Mouse (Mus musculus) thymus, adult 2 months (tissue): ENCODE results near the gene 1700017B05Rik. TPM values are rescaled to one million over a fixed set of nuclear protein-coding genes. Genes with fewer than 3 reads are reported as not detected.
A peak's percentile ranks its signal among the peaks of the same experiment; 100 is the strongest.

ENCODE experiments used
- DNase-seq: peaks from one replicate; pipeline ENCODE4 v3.0.0; 2021
- H3K27ac ChIP-seq: fragments of 200-500 bp; 2 replicates; pipeline ENCODE4 v1.5.1; 2012; ENCODE audit warnings: low read length, control low read depth; ENCODE audit not compliant: control insufficient read depth, insufficient read depth
- H3K27me3 ChIP-seq: fragments of 200-500 bp; 2 replicates; pipeline ENCODE4 v1.6.1; 2012; ENCODE audit warnings: mild to moderate bottlenecking, low read length, moderate library complexity, mixed read lengths; ENCODE audit not compliant: control insufficient read depth, insufficient read depth
- H3K36me3 ChIP-seq: fragments of 200-500 bp; 2 replicates; pipeline ENCODE4 v1.6.1; 2012; ENCODE audit warnings: mild to moderate bottlenecking, low read length, moderate library complexity; ENCODE audit not compliant: control insufficient read depth, insufficient read depth
- H3K4me1 ChIP-seq: fragments of 200-500 bp; replicated peaks from 2 replicates; pipeline ENCODE4 v1.6.1; 2012; ENCODE audit warnings: low read length; ENCODE audit not compliant: control insufficient read depth, insufficient read depth
- H3K4me3 ChIP-seq: fragments of 200-500 bp; 2 replicates; pipeline ENCODE4 v1.5.1; 2012; ENCODE audit warnings: mild to moderate bottlenecking, low read length, control low read depth, moderate library complexity; ENCODE audit not compliant: control insufficient read depth, insufficient read depth
- CTCF ChIP-seq: fragments of 200-500 bp; IDR thresholded peaks from 2 replicates; pipeline ENCODE4 v1.5.1; 2012; ENCODE audit warnings: mild to moderate bottlenecking, control low read depth, low read length, moderate library complexity, borderline replicate concordance; ENCODE audit not compliant: control insufficient read depth, poor library complexity, insufficient read depth; ENCODE audit errors: extremely low read depth
- POLR2A ChIP-seq: fragments of 200-500 bp; IDR thresholded peaks from 2 replicates; pipeline ENCODE4 v1.6.1; 2012; ENCODE audit warnings: mild to moderate bottlenecking, low read length, control low read depth, moderate library complexity; ENCODE audit not compliant: control insufficient read depth, poor library complexity, insufficient read depth; ENCODE audit errors: extremely low read depth
- WGBS: fragments of 180-500 bp; shearing (Covaris S2); methylation state at CpG from one replicate; pipeline ENCODE4 v1.1.7; 2018; 5-methylcytosine and 5-hydroxymethylcytosine counted together
- polyA plus RNA-seq: library from polyadenylated mRNA; depleted of rRNA; stranded (reverse); fragments of >200 nt; gene quantifications from 2 replicates; pipeline ENCODE4 v1.2.3, GENCODE M21; 2012

Gene 1700017B05Rik
- polyA plus RNA-seq, 1 experiment, result 43.5 TPM

GRCm38 (mm10) chr9:57267421-57267820 lies 5.0 kb upstream of the 1700017B05Rik start:
- H3K36me3 ChIP-seq, result no peaks in the 10 kb centered on the region
- H3K27me3 ChIP-seq, result no peaks in the 10 kb centered on the region
- H3K27ac ChIP-seq, result no peak overlapping the region
- no peak for DNase-seq
- TF ChIP-seq CTCF (no peak), POLR2A (no peak)
- WGBS, result 97% methylated on average over 5 of the region's 5 CpGs
- peaks cover 22% of the 10 kb centered on the region for H3K4me1 ChIP-seq
- no peak overlapping the region for H3K4me3 ChIP-seq

- H3K4me1 ChIP-seq, result peaks cover 23% of the 10 kb centered on the region
- TF ChIP-seq CTCF (no peak), POLR2A (no peak)
- 90% methylated on average over 5 of the region's 5 CpGs for WGBS
- no peak overlapping the region for H3K4me3 ChIP-seq
- no peak overlapping the region for H3K27ac ChIP-seq
- H3K36me3 ChIP-seq, result no peaks in the 10 kb centered on the region
- H3K27me3 ChIP-seq, result no peaks in the 10 kb centered on the region
- no peak for DNase-seq
These were observed 2.7 kb upstream of the 1700017B05Rik start for GRCm38 (mm10) chr9:57265125-57265524.

GRCm38 (mm10) chr9:57262795-57263684 lies 628 bp upstream of the 1700017B05Rik start:
- TF ChIP-seq CTCF, result no peak
- no peak for TF ChIP-seq POLR2A
- Histone ChIP-seq H3K27me3 (no peaks in the 10 kb centered on the region), H3K27ac (peak overlapping the region; percentile 16; the same call in 1 of the 2 replicates), H3K4me3 (peak overlapping the region; percentile 95), H3K4me1 (peaks cover 21% of the 10 kb centered on the region), H3K36me3 (peaks cover 6% of the 10 kb centered on the region)
- 51% methylated on average over 13 of the region's 13 CpGs for WGBS
- no peak for DNase-seq

- TF ChIP-seq POLR2A, result no peak
- TF ChIP-seq CTCF, result no peak
- under 1% methylated on average over 26 of the region's 26 CpGs for WGBS
- Histone ChIP-seq H3K36me3 (peaks cover 21% of the 10 kb centered on the region), H3K4me1 (peaks cover 20% of the 10 kb centered on the region), H3K4me3 (peak overlapping the region; percentile 95), H3K27ac (no peak overlapping the region; the same call in 1 of the 2 replicates), H3K27me3 (no peaks in the 10 kb centered on the region)
- DNase-seq, result peak; percentile 77
These were observed 898 bp downstream of the 1700017B05Rik start for GRCm38 (mm10) chr9:57261516-57261912.

GRCm38 (mm10) chr9:57260940-57261339 lies 1.5 kb downstream of the 1700017B05Rik start:
- WGBS, result 8% methylated on average over 12 of the region's 12 CpGs
- no peak overlapping the region; the same call in 1 of the 2 replicates for H3K27ac ChIP-seq
- H3K4me1 ChIP-seq, result peaks cover 20% of the 10 kb centered on the region
- peak; percentile 35 for DNase-seq
- TF ChIP-seq CTCF, result no peak
- no peak for TF ChIP-seq POLR2A
- H3K27me3 ChIP-seq, result no peaks in the 10 kb centered on the region
- peak overlapping the region; percentile 95 for H3K4me3 ChIP-seq
- H3K36me3 ChIP-seq, result peaks cover 26% of the 10 kb centered on the region

- peak; percentile 91 for DNase-seq
- H3K27ac ChIP-seq, result no peak overlapping the region
- WGBS, result 5% methylated on average over 3 of the region's 3 CpGs
- H3K36me3 ChIP-seq, result peaks cover 37% of the 10 kb centered on the region
- no peak overlapping the region for H3K4me3 ChIP-seq
- no peaks in the 10 kb centered on the region for H3K27me3 ChIP-seq
- TF ChIP-seq POLR2A (no peak), CTCF (peak; percentile 88; the same call in 1 of the 2 replicates)
- H3K4me1 ChIP-seq, result peaks cover 20% of the 10 kb centered on the region
These were observed 2.7 kb downstream of the 1700017B05Rik start for GRCm38 (mm10) chr9:57259736-57260135.
